11 mouse cellular contexts compared by ENCODE assay signal in the genomic region with DNA sequence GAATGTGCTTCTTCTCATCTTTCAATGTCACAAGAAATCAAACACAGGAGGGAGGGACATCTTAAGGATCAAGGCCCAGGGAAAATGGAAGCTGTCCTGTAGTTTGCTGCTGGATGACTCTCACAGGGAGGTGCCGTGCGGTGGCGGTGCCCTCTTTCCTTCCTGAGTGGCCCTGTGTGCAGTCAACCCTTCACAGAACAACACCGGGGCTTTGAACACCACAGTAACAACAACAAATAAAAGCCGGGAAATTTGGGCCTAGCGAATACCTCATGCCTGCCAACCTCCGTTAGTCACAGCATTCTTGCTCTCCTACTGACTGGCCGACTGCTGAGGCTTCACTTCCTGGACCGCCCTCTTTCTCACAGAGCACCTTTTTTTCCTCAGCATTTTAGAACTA. TPM values are rescaled to one million over a fixed set of nuclear protein-coding genes. Genes with fewer than 3 reads are reported as not detected.
DNase-seq lines count a peak whose midpoint lies in the region; ATAC-seq and TF ChIP-seq lines count a peak whose summit lies in the region.
"Had no signal": no experiment of that assay in that cellular context is flagged by ENCODE, and none has a peak within 500 bp of the region (broad histone marks: within the 10 kb centered on the region; RNA-seq: fewer than 3 reads in every experiment).

No protein-coding gene starts in this region.

- no peak overlapping the region for H3K4me2 ChIP-seq in hindbrain, embryonic 14.5 days (replicated peaks)
- H3K4me2 ChIP-seq: limb, embryonic 15.5 days had no signal

- H3K27ac ChIP-seq in hindbrain, embryonic 10.5 days, result 0 out of 2 replicates have a peak overlapping the region, but pooled peaks have one; percentile 16
- no peak overlapping the region for H3K27ac ChIP-seq in hindbrain, embryonic 14.5 days
- peak overlapping the region; percentile 47 for H3K27ac ChIP-seq in embryonic fibroblast, embryonic 13.5 days (ENCODE audit: insufficient read depth, low read length)
- H3K27ac ChIP-seq: layer of hippocampus, adult 2 months; limb, embryonic 15.5 days had no signal

- peaks cover 9% of the 10 kb centered on the region; the same call in 1 of the 2 replicates for H3K4me1 ChIP-seq in hindbrain, embryonic 10.5 days (replicated peaks)
- H3K4me1 ChIP-seq in hindbrain, embryonic 14.5 days (replicated peaks; ENCODE audit: control insufficient read depth, insufficient read depth, low read length), result no peaks in the 10 kb centered on the region
- peaks cover 3% of the 10 kb centered on the region; the same call in 1 of the 2 replicates for H3K4me1 ChIP-seq in embryonic fibroblast, embryonic 13.5 days (ENCODE audit: control insufficient read depth, insufficient read depth, low read length)
- H3K4me1 ChIP-seq: limb, embryonic 15.5 days had no signal

- TF ChIP-seq CTCF in embryonic fibroblast, embryonic 13.5 days (IDR thresholded peaks at IDR 0.05; ENCODE audit: borderline replicate concordance, insufficient read depth, low read length), result no peak

- intact Hi-C loops in left cerebral cortex, postnatal 14 days (cut with DNase I), result no loop called here

- TF ChIP-seq POLR2A in embryonic fibroblast, embryonic 13.5 days (IDR thresholded peaks at IDR 0.05; ENCODE audit: low read depth, low read length), result no peak

- WGBS in hindbrain, embryonic 10.5 days, result 24% methylated on average over 9 of the region's 9 CpGs
- WGBS in hindbrain, embryonic 14.5 days, result 35% methylated on average over 9 of the region's 9 CpGs

- peak; percentile 12 for DNase-seq in hindbrain, embryonic 10.5 days (ENCODE audit: low spot score)
- DNase-seq in hindbrain, embryonic 14.5 days (ENCODE audit: low spot score), result no peak
- DNase-seq in NIH3T3 (ENCODE audit: low read depth), result peak; percentile 84
- DNase-seq in lung, postnatal 25 days (ENCODE audit: low spot score), result peak; percentile 48
- DNase-seq in left cerebral cortex, postnatal 14 days (ENCODE audit: low spot score in 2 of 2), result no peak
- DNase-seq: right cerebral cortex, postnatal 25 days had no signal

- H3K36me3 ChIP-seq in hindbrain, embryonic 10.5 days, result no peaks in the 10 kb centered on the region
- H3K36me3 ChIP-seq in hindbrain, embryonic 14.5 days (replicated peaks; ENCODE audit: control insufficient read depth, insufficient read depth), result no peaks in the 10 kb centered on the region
- H3K36me3 ChIP-seq: limb, embryonic 15.5 days had no signal

- H3K27me3 ChIP-seq in hindbrain, embryonic 10.5 days (ENCODE audit: insufficient read depth, poor library complexity, severe bottlenecking), result no peaks in the 10 kb centered on the region
- no peaks in the 10 kb centered on the region for H3K27me3 ChIP-seq in hindbrain, embryonic 14.5 days (ENCODE audit: control insufficient read depth, insufficient read depth, low read length)
- H3K27me3 ChIP-seq: limb, embryonic 15.5 days had no signal

- no peak for ATAC-seq in hindbrain, embryonic 14.5 days (ENCODE audit: low FRiP score)
- ATAC-seq in erythroid progenitor cell, adult 5-6 weeks (replicated peaks; ENCODE audit: low FRiP score, poor library complexity, severe bottlenecking), result no peak

- no peak overlapping the region for H3K9ac ChIP-seq in hindbrain, embryonic 14.5 days
- H3K9ac ChIP-seq: limb, embryonic 15.5 days had no signal

- no peak overlapping the region for H3K4me3 ChIP-seq in hindbrain, embryonic 10.5 days
- no peak overlapping the region for H3K4me3 ChIP-seq in hindbrain, embryonic 14.5 days (replicated peaks; ENCODE audit: low read length)
- no peak overlapping the region for H3K4me3 ChIP-seq in embryonic fibroblast, embryonic 13.5 days (ENCODE audit: insufficient read depth, low read length)
- H3K4me3 ChIP-seq: layer of hippocampus, adult 2 months; limb, embryonic 15.5 days had no signal

- no peaks in the 10 kb centered on the region for H3K9me3 ChIP-seq in hindbrain, embryonic 10.5 days
- no peaks in the 10 kb centered on the region for H3K9me3 ChIP-seq in hindbrain, embryonic 14.5 days (ENCODE audit: control insufficient read depth, low read length)
- H3K9me3 ChIP-seq: limb, embryonic 15.5 days had no signal

RNA-seq across cellular contexts. Expression of a gene that starts 9.1 kb away (rescaled TPM):
- polyA plus RNA-seq in hindbrain, embryonic 10.5 days (2016; fragmentation: Nextera tagmentation; extraction: Ambion mirVana), result 0.25 and 0.31 TPM in 2 replicates
- 0.44 and 0.51 TPM in 2 replicates for polyA plus RNA-seq in hindbrain, embryonic 14.5 days (2014; fragmentation: Nextera tagmentation; extraction: Ambion mirVana)
- 0.50 and 0.74 TPM in 2 replicates for polyA plus RNA-seq in embryonic fibroblast, embryonic 13.5 days (2011; ENCODE audit: insufficient read length, low read depth, missing spikeins)
- total RNA-seq in erythroid progenitor cell, adult 5-6 weeks (2015; ENCODE audit: low replicate concordance), result 5.4 TPM in 1 of 2 replicates, not detected in the other
- not detected in 2 replicates for total RNA-seq in erythroid progenitor cell, adult 5-6 weeks (2017; ENCODE audit: low replicate concordance)
- under 1 TPM; 0.59 to 0.62 TPM for total RNA-seq in left cerebral cortex, postnatal 14 days (2021)
- total RNA-seq: MEL had no signal

RNA-seq across cellular contexts. Expression of a gene that starts 45.9 kb away (rescaled TPM):
- polyA plus RNA-seq in hindbrain, embryonic 10.5 days (2016; fragmentation: Nextera tagmentation; extraction: Ambion mirVana), result 50.8 and 56.0 TPM in 2 replicates
- polyA plus RNA-seq in hindbrain, embryonic 14.5 days (2014; fragmentation: Nextera tagmentation; extraction: Ambion mirVana), result 61.2 and 73.5 TPM in 2 replicates
- polyA plus RNA-seq in embryonic fibroblast, embryonic 13.5 days (2011; ENCODE audit: insufficient read length, low read depth, missing spikeins), result 18.3 and 19.3 TPM in 2 replicates
- total RNA-seq in erythroid progenitor cell, adult 5-6 weeks (2015; ENCODE audit: low replicate concordance), result 119 and 134 TPM in 2 replicates
- total RNA-seq in erythroid progenitor cell, adult 5-6 weeks (2017; ENCODE audit: low replicate concordance), result 35.3 and 67.6 TPM in 2 replicates
- total RNA-seq in left cerebral cortex, postnatal 14 days (2021), result 10 to 100 TPM; 22.3 to 23.0 TPM

Comparison
In these comparisons a context has a peak if more than half of its experiments do, and no peak if none do; other contexts are left out.
1. DNase-seq: peak in hindbrain, embryonic 10.5 days (single experiment), NIH3T3 (single experiment) and lung, postnatal 25 days (single experiment); none in hindbrain, embryonic 14.5 days (single experiment) and left cerebral cortex, postnatal 14 days (0 of 2).